Mouse (Mus musculus): ENCODE data around the gene Pbld1. TPM values are rescaled to one million over a fixed set of nuclear protein-coding genes. Genes with fewer than 3 reads are reported as not detected.

The Pbld1 gene
- total RNA-seq (2023): not detected

GRCm38 (mm10) chr10:63059862-63060261 lies at the start of gene Pbld1:
Gene Pbld1, plus strand, starts transcription at chr10:63060162.

GRCm38 (mm10) chr10:63023749-63024579 lies 36.0 kb upstream of the Pbld1 start, which contains the start of the genes Hnrnph3 and Pbld2:
Gene Hnrnph3, minus strand, starts transcription at chr10:63024217.
Gene Pbld2, plus strand, starts transcription at chr10:63024315.

GRCm38 (mm10) chr10:63099521-63099920 lies 39.6 kb downstream of the Pbld1 start, which contains the start of gene Atoh7:
Gene Atoh7, plus strand, starts transcription at chr10:63099651.

Other genes starting within 250 kb of the Pbld1 start
- gene Tet1, start 151.2 kb upstream of the Pbld1 start, total RNA-seq (2023): 28.6 TPM
- 9.8 TPM for gene Slc25a16, start 139.5 kb upstream of the Pbld1 start, total RNA-seq (2023)
- gene Dna2, start 113.1 kb upstream of the Pbld1 start, total RNA-seq (2023): 0.53 TPM
- gene Rufy2, start 79.9 kb upstream of the Pbld1 start, total RNA-seq (2023): 46.1 TPM
- gene Hnrnph3, start 35.9 kb upstream of the Pbld1 start, total RNA-seq (2023): 85.5 TPM
- 2.3 TPM for gene Pbld2, start 35.8 kb upstream of the Pbld1 start, total RNA-seq (2023)
- not detected for gene Atoh7, start 39.5 kb downstream of the Pbld1 start, total RNA-seq (2023)
- gene Mypn, start 143.8 kb downstream of the Pbld1 start, total RNA-seq (2023): not detected
- 168 TPM for gene Herc4, start 183.6 kb downstream of the Pbld1 start, total RNA-seq (2023)

All from CD4-positive naive resting alpha-beta T cell, adult 57 days (primary cell).